Mouse (Mus musculus): ENCODE data around the gene Sh3pxd2a. TPM values are rescaled to one million over a fixed set of nuclear protein-coding genes. Genes with fewer than 3 reads are reported as not detected.
"Not testable (repeated sequence)": the region's sequence is repeated elsewhere in the genome, so short reads cannot be mapped to it uniquely, and the experiment has no call there.

Sh3pxd2a gene
- polyA plus RNA-seq, 1 experiment from 2014 or later, result 7.4 TPM

DNA sequence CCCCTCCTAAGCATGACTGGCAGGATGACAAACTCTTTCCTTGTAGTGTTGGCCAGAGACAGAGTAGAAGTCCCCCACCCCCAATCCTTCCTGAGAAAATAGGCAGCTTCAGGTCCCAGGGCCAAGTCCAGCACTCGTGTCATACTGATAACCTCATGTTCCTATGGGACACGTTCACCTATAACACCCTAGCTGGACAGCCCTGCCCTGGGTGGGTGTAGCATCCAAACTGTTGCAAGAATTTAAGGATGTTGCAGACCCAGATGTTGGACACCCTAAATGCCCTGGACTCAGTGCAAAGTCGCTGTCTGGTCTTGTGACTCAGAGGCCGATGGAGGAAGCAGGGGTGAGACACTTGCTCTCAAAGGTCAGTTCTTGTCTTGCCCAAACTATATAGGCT is 68.9 kb downstream of the Sh3pxd2a start:
- Histone ChIP-seq H3K4me2 (ENCODE audit: low read depth, low read length) (no peak overlapping the region), H3K27me3 (ENCODE audit: control insufficient read depth, insufficient read depth, low read length) (no peaks in the 10 kb centered on the region), H3K27ac (replicated peaks; ENCODE audit: low read depth, low read length) (no peak overlapping the region), H3K36me3 (replicated peaks; ENCODE audit: control insufficient read depth, insufficient read depth, low read depth, low read length) (no peaks in the 10 kb centered on the region), H3K4me3 (ENCODE audit: low read depth, low read length) (no peak overlapping the region), H3K9me3 (replicated peaks; ENCODE audit: control insufficient read depth, low read length) (no peaks in the 10 kb centered on the region), H3K9ac (replicated peaks; ENCODE audit: low read length) (no peak overlapping the region), H3K4me1 (ENCODE audit: control insufficient read depth, insufficient read depth, low read length) (no peaks in the 10 kb centered on the region)
- DNase-seq (ENCODE audit: low spot score) (no peak), ATAC-seq (replicated peaks; ENCODE audit: insufficient number of reproducible peaks, low FRiP score, low TSS enrichment, low read depth) (no peak)
- WGBS, result 84% methylated on average over 4 of the region's 4 CpGs

DNA sequence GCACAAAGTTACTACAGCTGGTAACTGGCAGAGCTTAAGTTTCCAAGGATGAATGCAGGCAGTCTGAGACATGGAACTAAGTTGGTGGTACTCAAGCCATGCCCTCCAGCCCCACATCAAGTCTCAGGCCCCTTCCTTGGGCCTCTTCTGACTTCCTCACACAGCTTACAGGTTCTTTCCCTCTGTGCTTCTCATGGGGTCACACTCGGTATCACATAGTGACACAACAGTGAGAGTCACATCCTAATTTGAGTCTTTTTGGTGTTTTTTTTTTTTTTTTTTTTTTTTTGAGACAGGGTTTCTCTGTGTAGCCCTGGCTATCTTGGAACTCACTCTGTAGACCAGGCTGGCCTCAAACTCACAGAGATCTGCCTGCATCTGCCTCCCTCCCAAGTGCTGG is 69.4 kb downstream of the Sh3pxd2a start:
- not testable (repeated sequence) for ATAC-seq (replicated peaks; ENCODE audit: insufficient number of reproducible peaks, low FRiP score, low TSS enrichment, low read depth); H3K9ac ChIP-seq (replicated peaks; ENCODE audit: low read length); H3K27me3 ChIP-seq (ENCODE audit: control insufficient read depth, insufficient read depth, low read length); H3K4me3 ChIP-seq (ENCODE audit: low read depth, low read length); H3K9me3 ChIP-seq (replicated peaks; ENCODE audit: control insufficient read depth, low read length); H3K4me1 ChIP-seq (ENCODE audit: control insufficient read depth, insufficient read depth, low read length); H3K27ac ChIP-seq (replicated peaks; ENCODE audit: low read depth, low read length); H3K4me2 ChIP-seq (ENCODE audit: low read depth, low read length); H3K36me3 ChIP-seq (replicated peaks; ENCODE audit: control insufficient read depth, insufficient read depth, low read depth, low read length); DNase-seq (ENCODE audit: low spot score)
- 91% methylated on average over 1 of the region's 1 CpGs for WGBS

DNA sequence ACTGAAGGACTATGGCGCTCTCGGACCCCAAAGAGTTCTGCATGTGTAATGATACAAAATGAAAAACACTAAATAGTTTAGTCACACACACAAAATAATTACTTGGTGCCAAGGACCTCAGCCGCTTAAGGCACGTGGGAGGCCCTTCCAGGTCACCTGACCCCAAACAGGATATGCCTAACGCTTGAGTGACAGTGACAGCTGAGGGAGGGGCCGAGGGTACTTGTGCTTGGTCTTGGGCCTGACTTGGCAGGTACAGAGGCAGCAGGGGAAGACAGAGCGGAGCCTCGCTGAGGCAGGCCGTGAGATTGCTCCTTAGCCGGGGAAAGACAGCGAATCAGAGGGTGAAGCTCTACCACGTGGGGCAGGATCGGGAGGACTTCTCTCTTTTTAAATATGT is 73.3 kb downstream of the Sh3pxd2a start:
- H3K4me3 ChIP-seq (ENCODE audit: low read depth, low read length), result no peak overlapping the region
- ATAC-seq (replicated peaks; ENCODE audit: insufficient number of reproducible peaks, low FRiP score, low TSS enrichment, low read depth) (no peak), DNase-seq (ENCODE audit: low spot score) (no peak)
- H3K4me1 ChIP-seq (ENCODE audit: control insufficient read depth, insufficient read depth, low read length), result 0 out of 2 replicates have a peak, but pooled peaks cover 2% of the 10 kb centered on the region
- H3K9me3 ChIP-seq (replicated peaks; ENCODE audit: control insufficient read depth, low read length), result no peaks in the 10 kb centered on the region
- no peak overlapping the region for H3K9ac ChIP-seq (replicated peaks; ENCODE audit: low read length)
- H3K36me3 ChIP-seq (replicated peaks; ENCODE audit: control insufficient read depth, insufficient read depth, low read depth, low read length), result no peaks in the 10 kb centered on the region
- no peak overlapping the region for H3K4me2 ChIP-seq (ENCODE audit: low read depth, low read length)
- no peak overlapping the region for H3K27ac ChIP-seq (replicated peaks; ENCODE audit: low read depth, low read length)
- H3K27me3 ChIP-seq (ENCODE audit: control insufficient read depth, insufficient read depth, low read length), result no peaks in the 10 kb centered on the region
- 63% methylated on average over 13 of the region's 13 CpGs for WGBS

DNA sequence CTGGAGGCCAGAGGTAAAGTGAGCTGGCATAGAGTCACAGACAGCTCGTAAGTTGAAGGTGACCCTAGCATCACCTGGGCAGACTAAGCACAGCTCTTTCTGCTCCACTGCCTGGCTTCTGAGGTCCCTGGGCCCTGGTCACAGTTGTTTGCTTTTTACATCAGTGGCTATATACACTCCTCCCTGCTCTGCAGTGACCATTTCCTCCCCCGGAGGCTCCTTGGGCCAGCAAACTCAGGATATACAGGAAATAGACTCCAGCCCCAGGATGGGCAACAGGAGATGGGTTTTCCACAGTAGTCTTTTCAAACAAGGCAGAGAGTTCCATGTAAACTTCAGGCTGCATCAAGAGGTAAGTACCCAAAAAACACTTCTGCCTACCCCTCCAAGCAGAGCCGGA is 76.3 kb downstream of the Sh3pxd2a start:
- H3K27ac ChIP-seq (replicated peaks; ENCODE audit: low read depth, low read length), result 0 out of 2 replicates have a peak overlapping the region, but pooled peaks have one; percentile 1
- H3K9ac ChIP-seq (replicated peaks; ENCODE audit: low read length), result no peak overlapping the region
- 67% methylated on average over 3 of the region's 3 CpGs for WGBS
- H3K4me1 ChIP-seq (ENCODE audit: control insufficient read depth, insufficient read depth, low read length), result 0 out of 2 replicates have a peak, but pooled peaks cover 2% of the 10 kb centered on the region
- H3K27me3 ChIP-seq (ENCODE audit: control insufficient read depth, insufficient read depth, low read length), result no peaks in the 10 kb centered on the region
- H3K4me2 ChIP-seq (ENCODE audit: low read depth, low read length), result no peak overlapping the region
- H3K4me3 ChIP-seq (ENCODE audit: low read depth, low read length), result no peak overlapping the region
- H3K9me3 ChIP-seq (replicated peaks; ENCODE audit: control insufficient read depth, low read length), result no peaks in the 10 kb centered on the region
- DNase-seq (ENCODE audit: low spot score) (no peak), ATAC-seq (replicated peaks; ENCODE audit: insufficient number of reproducible peaks, low FRiP score, low TSS enrichment, low read depth) (no peak)
- H3K36me3 ChIP-seq (replicated peaks; ENCODE audit: control insufficient read depth, insufficient read depth, low read depth, low read length), result no peaks in the 10 kb centered on the region

DNA sequence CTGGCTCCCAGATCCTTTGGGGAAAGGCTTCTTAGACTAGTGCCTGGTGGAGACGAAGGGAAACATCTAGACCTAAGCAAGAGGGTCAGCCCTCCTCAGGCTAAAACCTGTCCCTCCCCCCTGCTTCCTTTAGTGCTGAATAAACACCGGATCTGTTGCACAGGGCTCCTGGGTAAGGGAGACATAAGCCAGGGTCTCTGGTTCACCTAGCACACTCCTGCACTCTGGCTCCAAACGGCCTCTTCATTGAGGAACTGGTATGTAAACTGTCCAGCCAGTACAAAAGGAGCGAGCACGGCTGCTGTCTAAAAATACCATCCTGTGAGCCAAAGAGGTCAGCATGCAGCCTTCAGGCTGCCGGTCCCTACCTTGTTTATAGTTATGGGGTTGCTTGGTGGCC is 76.8 kb downstream of the Sh3pxd2a start:
- 31% methylated on average over 6 of the region's 6 CpGs for WGBS

DNA sequence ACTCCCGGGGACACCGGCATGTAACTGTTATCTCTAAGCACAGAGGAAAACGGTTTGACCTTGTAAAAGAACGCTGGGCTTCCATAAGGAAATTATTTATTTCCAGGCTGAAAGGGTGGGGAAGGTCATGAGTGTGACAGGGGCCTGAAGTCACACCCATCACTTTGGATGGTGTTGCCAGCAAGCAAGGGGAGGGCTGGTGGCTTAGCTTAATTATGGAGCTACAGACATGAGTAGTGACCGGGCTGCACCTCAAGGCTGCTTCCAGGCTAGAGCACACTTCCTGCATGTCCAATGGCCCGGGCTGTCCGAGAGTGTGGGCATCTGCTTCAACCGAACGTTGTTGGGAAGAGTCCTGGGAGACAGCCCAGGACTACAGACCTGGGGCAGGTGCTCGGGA is 78.2 kb downstream of the Sh3pxd2a start:
- Histone ChIP-seq H3K4me2 (ENCODE audit: low read depth, low read length) (no peak overlapping the region), H3K27me3 (ENCODE audit: control insufficient read depth, insufficient read depth, low read length) (no peaks in the 10 kb centered on the region), H3K9me3 (replicated peaks; ENCODE audit: control insufficient read depth, low read length) (no peaks in the 10 kb centered on the region), H3K36me3 (replicated peaks; ENCODE audit: control insufficient read depth, insufficient read depth, low read depth, low read length) (no peaks in the 10 kb centered on the region), H3K4me3 (ENCODE audit: low read depth, low read length) (no peak overlapping the region), H3K9ac (replicated peaks; ENCODE audit: low read length) (no peak overlapping the region), H3K27ac (replicated peaks; ENCODE audit: low read depth, low read length) (no peak overlapping the region), H3K4me1 (ENCODE audit: control insufficient read depth, insufficient read depth, low read length) (0 out of 2 replicates have a peak, but pooled peaks cover 2% of the 10 kb centered on the region)
- ATAC-seq (replicated peaks; ENCODE audit: insufficient number of reproducible peaks, low FRiP score, low TSS enrichment, low read depth) (no peak), DNase-seq (ENCODE audit: low spot score) (no peak)
- WGBS, result 78% methylated on average over 10 of the region's 10 CpGs

More for the DNA sequence above, 76.8 kb downstream of the Sh3pxd2a start:
- Histone ChIP-seq H3K4me1 (ENCODE audit: control insufficient read depth, insufficient read depth, low read length) (0 out of 2 replicates have a peak, but pooled peaks cover 2% of the 10 kb centered on the region), H3K27ac (replicated peaks; ENCODE audit: low read depth, low read length) (0 out of 2 replicates have a peak overlapping the region, but pooled peaks have one; percentile 1), H3K36me3 (replicated peaks; ENCODE audit: control insufficient read depth, insufficient read depth, low read depth, low read length) (no peaks in the 10 kb centered on the region), H3K4me2 (ENCODE audit: low read depth, low read length) (no peak overlapping the region), H3K27me3 (ENCODE audit: control insufficient read depth, insufficient read depth, low read length) (no peaks in the 10 kb centered on the region), H3K4me3 (ENCODE audit: low read depth, low read length) (no peak overlapping the region), H3K9ac (replicated peaks; ENCODE audit: low read length) (no peak overlapping the region; the same call in 1 of the 2 replicates), H3K9me3 (replicated peaks; ENCODE audit: control insufficient read depth, low read length) (no peaks in the 10 kb centered on the region)
- peak; percentile 13 for DNase-seq (ENCODE audit: low spot score)
- ATAC-seq (replicated peaks; ENCODE audit: insufficient number of reproducible peaks, low FRiP score, low TSS enrichment, low read depth), result no peak

DNA sequence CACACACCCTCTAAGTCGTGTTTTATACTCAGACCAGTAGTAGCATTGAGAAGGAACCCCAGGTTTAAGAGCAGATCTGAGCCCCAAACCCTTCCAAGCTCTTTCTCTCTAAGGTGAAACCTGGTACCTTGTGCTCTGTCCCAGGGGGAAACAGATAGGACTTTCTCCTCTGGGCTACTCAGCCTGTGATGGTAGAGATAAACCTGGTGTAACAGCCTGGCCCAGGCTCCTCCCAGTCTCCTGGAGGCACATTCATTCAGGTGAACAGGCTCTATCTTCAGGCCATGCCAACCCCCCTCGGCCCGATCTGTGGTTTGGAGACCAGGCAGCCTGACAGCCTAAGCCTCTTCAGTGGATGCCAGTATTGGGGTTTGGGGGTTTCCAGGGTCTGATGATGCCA is 79.6 kb downstream of the Sh3pxd2a start:
- Histone ChIP-seq H3K27me3 (ENCODE audit: control insufficient read depth, insufficient read depth, low read length) (no peaks in the 10 kb centered on the region), H3K9me3 (replicated peaks; ENCODE audit: control insufficient read depth, low read length) (no peaks in the 10 kb centered on the region), H3K4me2 (ENCODE audit: low read depth, low read length) (no peak overlapping the region), H3K36me3 (replicated peaks; ENCODE audit: control insufficient read depth, insufficient read depth, low read depth, low read length) (no peaks in the 10 kb centered on the region), H3K9ac (replicated peaks; ENCODE audit: low read length) (no peak overlapping the region), H3K4me1 (ENCODE audit: control insufficient read depth, insufficient read depth, low read length) (0 out of 2 replicates have a peak, but pooled peaks cover 2% of the 10 kb centered on the region), H3K4me3 (ENCODE audit: low read depth, low read length) (no peak overlapping the region), H3K27ac (replicated peaks; ENCODE audit: low read depth, low read length) (no peak overlapping the region)
- ATAC-seq (replicated peaks; ENCODE audit: insufficient number of reproducible peaks, low FRiP score, low TSS enrichment, low read depth) (no peak), DNase-seq (ENCODE audit: low spot score) (no peak)
- 80% methylated on average over 3 of the region's 3 CpGs for WGBS

DNA sequence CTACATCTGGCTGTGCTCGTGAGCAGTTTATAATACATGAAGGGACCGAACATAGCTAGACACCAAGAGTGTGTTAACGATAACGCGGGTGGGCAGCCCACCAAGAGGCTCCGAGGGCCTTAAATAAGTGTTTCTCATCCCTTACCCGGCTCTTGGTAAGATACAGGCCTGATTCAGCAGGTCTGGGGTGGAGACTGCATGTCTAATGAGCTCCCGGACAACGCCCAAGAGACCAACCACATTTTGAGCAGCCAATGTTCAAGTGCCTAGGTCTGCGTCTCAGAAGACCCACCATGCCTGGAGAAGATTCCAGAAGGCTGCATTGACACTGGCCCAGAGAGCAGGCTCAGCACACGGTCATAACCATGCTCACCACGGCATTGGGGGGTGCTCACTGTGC is 80.2 kb downstream of the Sh3pxd2a start:
- ATAC-seq (replicated peaks; ENCODE audit: insufficient number of reproducible peaks, low FRiP score, low TSS enrichment, low read depth) (no peak), DNase-seq (ENCODE audit: low spot score) (no peak)
- Histone ChIP-seq H3K4me1 (ENCODE audit: control insufficient read depth, insufficient read depth, low read length) (0 out of 2 replicates have a peak, but pooled peaks cover 2% of the 10 kb centered on the region), H3K4me3 (ENCODE audit: low read depth, low read length) (no peak overlapping the region), H3K4me2 (ENCODE audit: low read depth, low read length) (no peak overlapping the region), H3K27me3 (ENCODE audit: control insufficient read depth, insufficient read depth, low read length) (no peaks in the 10 kb centered on the region), H3K9me3 (replicated peaks; ENCODE audit: control insufficient read depth, low read length) (no peaks in the 10 kb centered on the region), H3K9ac (replicated peaks; ENCODE audit: low read length) (no peak overlapping the region), H3K36me3 (replicated peaks; ENCODE audit: control insufficient read depth, insufficient read depth, low read depth, low read length) (no peaks in the 10 kb centered on the region), H3K27ac (replicated peaks; ENCODE audit: low read depth, low read length) (no peak overlapping the region)
- WGBS, result 86% methylated on average over 12 of the region's 12 CpGs

Measured in embryonic facial prominence, embryonic 11.5 days (tissue).